Mouse (Mus musculus) adrenal gland, postnatal 36 days (tissue): Measurements from ENCODE around the gene Fxr2. TPM values are rescaled to one million over a fixed set of nuclear protein-coding genes. Genes with fewer than 3 reads are reported as not detected.

Experiments
- DNase-seq, 2 experiments: peaks; one replicate each; pipeline ENCODE4 v3.0.0; 2021; ENCODE audit warnings: mixed read lengths in 1 of 2
- total RNA-seq, 2 experiments: library from RNA; stranded (reverse); gene quantifications; 2 replicates each; pipeline ENCODE4 v1.2.3; 2021

Gene Fxr2
- total RNA-seq, 2 experiments from 2014 or later: 80.5 to 88.4 TPM

- DNase-seq: no peak
These were observed 24.7 kb downstream of the Fxr2 start for GRCm38 (mm10) chr11:69657462-69657881.

GRCm38 (mm10) chr11:69661221-69661881 lies 28.6 kb downstream of the Fxr2 start:
- peak; percentile 69 to 75 for DNase-seq

DNA sequence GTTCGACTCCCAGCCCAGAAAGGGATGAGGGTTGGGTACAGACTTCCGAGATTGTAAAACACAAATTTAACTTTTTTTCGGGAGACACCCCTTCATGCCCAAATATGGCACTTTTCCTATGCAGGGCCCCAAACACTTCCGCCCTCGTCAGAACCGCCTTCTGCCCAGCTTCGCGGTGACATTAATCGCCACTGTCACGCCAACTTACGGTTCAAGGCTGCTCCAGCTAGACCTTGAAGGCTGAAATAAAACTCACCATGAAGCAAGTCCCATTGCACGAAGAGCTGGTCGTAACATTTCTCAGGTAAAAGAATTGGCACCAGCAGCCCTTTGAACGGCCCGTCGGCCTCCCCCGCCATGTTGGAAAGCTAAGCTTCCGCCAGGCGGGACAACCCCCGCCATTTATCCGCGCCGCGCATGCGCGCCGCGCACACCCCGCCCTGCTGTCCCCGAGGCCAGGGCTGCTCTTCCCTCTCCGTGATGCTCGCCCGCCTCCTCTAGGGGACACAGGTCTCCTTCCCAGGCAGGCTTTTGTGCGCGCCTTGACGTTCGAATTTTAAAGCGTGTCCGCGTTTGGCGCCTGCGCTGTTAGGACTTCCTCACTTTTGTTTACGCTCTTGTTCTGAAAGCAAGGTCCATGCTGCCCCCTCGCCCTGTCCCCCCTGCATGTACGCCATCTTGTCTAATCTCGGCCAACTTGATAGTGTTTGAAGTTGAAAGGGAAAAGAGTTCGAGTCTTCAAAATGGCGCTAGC lies 29.6 kb downstream of the Fxr2 start, which contains the start of gene Mpdu1:
Mpdu1 (minus strand) TSS at position 430 of the 754 bp plus-strand sequence.
- DNase-seq: peak; percentile 95

GRCm38 (mm10) chr11:69662967-69663671 lies 30.3 kb downstream of the Fxr2 start:
- DNase-seq: no peak

DNA sequence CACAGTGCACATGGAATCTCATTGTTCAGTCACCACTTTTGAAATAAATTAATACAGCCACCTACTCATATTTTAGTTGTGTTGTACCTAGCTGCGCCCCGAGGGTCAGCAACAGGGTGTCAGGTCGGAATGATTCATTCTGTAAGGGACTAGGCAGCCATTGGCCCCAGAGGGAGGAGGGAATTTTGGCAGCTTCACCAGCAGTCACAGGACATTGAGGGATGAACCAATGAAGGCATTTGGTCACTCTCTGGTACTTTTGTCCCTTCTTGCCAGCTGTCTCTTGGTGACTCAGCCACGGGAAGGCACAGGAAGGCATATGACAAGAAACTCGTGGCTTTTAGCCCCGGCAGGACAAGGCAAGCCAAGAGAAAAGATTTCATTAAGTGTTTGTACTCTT lies 31.0 kb downstream of the Fxr2 start:
- DNase-seq: peak; percentile 72 to 73

DNA sequence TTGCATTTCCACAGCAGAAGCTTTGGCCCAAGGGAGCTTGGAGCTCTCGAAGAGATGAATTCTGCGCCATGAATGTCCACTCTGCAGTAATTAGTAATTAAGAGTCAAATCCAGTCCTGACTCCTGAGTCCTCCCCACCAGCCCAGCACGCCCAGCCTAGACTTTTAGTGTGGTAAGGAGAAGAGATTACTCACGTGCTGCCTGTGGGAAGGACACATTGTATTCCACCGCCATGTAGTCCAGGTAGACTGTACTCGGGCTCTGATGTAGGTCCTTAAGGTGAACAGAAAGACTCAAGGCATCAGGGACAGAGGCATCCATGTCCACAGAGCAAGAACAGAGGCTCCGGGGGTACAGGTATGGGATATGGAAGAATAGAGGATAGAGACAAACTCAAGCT lies 32.1 kb downstream of the Fxr2 start:
- no peak for DNase-seq

GRCm38 (mm10) chr11:69665457-69665960 lies 32.7 kb downstream of the Fxr2 start:
- no peak for DNase-seq

DNA sequence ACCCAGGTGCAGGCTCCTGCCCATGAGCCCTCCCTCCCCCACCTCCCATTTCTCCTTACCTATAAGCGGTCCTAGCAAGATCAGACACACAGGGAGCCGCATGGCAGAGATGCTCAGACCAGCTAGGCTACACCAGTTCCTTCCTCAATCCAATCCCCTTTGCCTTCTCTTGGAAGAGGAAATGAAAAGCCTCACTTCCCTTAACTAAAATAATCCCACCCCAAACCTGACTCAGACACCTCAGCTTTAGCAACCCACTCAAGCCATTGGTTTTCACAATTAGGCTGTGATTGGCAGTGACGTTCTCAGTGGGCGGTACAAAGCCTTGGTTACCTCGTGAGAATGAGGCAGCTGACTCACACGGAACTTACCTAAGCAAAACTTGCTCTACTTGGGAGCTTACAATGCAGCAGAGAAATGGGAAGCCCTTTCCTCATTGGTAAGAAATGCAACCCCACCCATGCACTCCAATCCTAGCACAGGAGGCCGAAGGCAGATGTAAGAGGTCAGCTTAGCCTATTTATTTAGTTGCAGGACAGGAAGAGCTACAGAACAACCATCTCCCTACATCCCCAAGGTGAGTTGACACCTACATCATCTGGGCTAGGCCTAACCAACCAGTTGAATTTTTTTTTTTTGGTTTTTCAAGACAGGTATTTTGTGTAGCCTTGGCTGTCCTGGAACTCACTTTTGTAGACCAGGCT lies 33.3 kb downstream of the Fxr2 start, which contains the start of gene Cd68:
Cd68 (minus strand) TSS at position 193 of the 704 bp plus-strand sequence.
- peak; percentile 61 to 64 for DNase-seq

- no peak for DNase-seq
These were observed 33.8 kb downstream of the Fxr2 start for GRCm38 (mm10) chr11:69666665-69667005.

DNA sequence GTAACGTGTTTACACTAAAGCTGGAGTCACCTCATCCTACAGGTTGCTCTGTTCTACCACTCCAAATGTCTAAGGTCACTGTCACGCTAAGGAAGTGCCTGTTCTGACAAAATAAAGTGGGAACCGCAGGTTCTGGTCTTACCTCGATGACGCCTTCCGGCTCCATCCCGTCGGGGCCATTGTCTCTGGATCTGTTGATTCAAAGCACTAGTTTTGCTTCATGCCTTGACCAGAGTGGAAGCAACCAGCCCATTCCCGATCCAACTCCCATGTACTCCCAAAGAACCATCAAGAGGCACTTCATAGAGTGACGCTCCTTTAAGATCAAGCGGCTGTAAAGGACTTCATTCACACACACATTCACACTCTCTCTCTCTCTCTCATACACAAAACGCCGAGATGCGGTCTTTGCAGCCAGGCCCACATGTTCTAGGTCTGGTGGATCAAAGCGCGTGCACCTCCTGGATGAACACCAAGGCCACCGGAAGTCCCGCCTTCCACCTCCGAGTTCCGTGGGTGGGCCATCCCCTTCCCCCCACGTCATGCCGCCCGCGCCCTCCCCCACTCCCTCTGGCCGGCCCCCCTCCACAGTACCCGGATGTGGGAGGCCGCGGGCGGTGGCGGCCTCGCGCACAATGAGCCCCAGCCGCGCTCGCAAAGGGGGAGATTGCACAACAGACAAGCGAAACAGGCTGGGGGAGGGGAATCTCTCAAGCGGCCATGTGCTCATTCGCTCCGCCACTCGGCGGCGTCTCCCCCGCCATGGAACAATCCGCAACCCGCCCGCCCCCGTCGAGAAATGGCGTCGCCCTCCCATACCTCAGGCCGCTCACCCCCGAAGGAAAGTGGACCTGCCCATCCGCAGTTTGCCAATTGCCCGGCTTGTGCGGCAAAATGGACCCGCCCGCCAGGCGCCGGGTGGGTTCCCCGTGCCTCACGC lies 38.3 kb downstream of the Fxr2 start:
- DNase-seq: peak; percentile 97 to 99

DNA sequence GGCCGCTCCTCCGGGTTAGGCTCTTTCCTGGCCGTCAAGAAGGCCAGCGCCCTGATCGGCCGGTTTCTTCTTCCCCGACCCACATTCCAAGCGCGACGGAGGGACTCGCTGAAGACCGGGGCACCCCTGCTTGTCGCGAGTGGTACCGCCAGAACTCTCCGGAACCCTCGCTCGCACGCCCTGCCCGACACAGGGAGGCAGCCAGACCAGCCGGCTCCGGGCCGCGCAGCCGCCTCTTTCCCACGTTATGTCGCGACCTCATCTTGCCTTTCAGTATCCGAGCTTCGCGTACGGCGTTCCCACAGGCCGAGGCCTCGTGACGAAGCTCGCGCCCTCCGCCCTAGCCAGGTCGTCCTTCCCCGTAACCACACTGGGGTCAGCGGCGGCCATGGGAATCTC lies 38.9 kb downstream of the Fxr2 start:
- peak in 1 of 2 experiments; percentile 40 for DNase-seq

DNA sequence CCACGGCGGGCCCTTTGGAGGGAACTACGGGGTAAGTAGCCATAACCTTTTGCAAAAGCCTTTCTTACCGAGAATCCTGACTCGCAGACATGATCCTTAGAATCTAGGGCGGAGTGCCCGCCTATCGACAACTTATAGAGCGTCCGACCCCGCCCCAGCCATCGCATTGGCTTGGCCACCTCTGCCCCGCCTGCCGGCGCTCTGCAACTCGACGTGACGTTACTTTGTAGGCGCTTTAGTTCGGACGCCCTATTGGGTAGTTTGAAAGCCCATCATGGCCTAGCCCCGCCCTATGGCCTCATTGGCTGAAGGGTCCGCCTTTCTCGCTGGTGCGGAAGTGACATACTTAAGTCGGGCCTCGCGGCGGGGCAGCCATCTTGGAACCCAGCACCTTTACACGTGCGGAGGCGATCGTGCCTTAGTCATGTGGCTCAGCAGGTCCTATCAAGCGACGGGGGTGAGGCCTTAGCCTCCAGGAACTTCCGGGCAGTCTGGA lies 39.5 kb downstream of the Fxr2 start, which contains the start of gene Eif4a1:
Eif4a1 (minus strand) TSS at position 213 of the 496 bp plus-strand sequence.
- DNase-seq: peak; percentile 99 to 100

- DNase-seq: no peak
These were observed 46.4 kb downstream of the Fxr2 start for GRCm38 (mm10) chr11:69679144-69679543.

GRCm38 (mm10) chr11:69680136-69680855 lies 47.5 kb downstream of the Fxr2 start:
- no peak for DNase-seq

GRCm38 (mm10) chr11:69681314-69682208 lies 48.8 kb downstream of the Fxr2 start, which contains the start of gene Senp3:
Gene Senp3 (minus strand): TSS chr11:69682084.
- peak; percentile 98 to 99 for DNase-seq

- DNase-seq: no peak
These were observed 49.5 kb downstream of the Fxr2 start for GRCm38 (mm10) chr11:69682209-69682839.

GRCm38 (mm10) chr11:69682840-69683533 lies 50.2 kb downstream of the Fxr2 start:
- peak; percentile 90 to 93 for DNase-seq
